Mouse (Mus musculus): Measurements from ENCODE around the gene D430041D05Rik.

GRCm38 (mm10) chr2:104251647-104252046, 159.2 kb downstream of the D430041D05Rik start:
- TF ChIP-seq CTCF (conservative IDR thresholded peaks at IDR 0.05; ENCODE audit: low read length), result no peak
- no peak for TF ChIP-seq POU5F1 (IDR thresholded peaks at IDR 0.05; ENCODE audit: borderline replicate concordance, low read length)
- no peak for TF ChIP-seq NANOG (IDR thresholded peaks at IDR 0.05; ENCODE audit: borderline replicate concordance, low read length)
